Mouse (Mus musculus): ENCODE data around the gene Snx30.

GRCm38 (mm10) chr4:59760016-59760415 lies 45.6 kb upstream of the Snx30 start:
- TF ChIP-seq CTCF (conservative IDR thresholded peaks at IDR 0.05; ENCODE audit: low read length) (peak; percentile 68), POU5F1 (IDR thresholded peaks at IDR 0.05; ENCODE audit: borderline replicate concordance, low read length) (no peak)

Measured in E14TG2a.4 (cell line).